11 mouse cellular contexts compared by ENCODE assay signal in genomic region chr14:20768581-20768980, GRCm38 (mm10). TPM values are rescaled to one million over a fixed set of nuclear protein-coding genes. Genes with fewer than 3 reads are reported as not detected.
A peak's percentile ranks its signal among the peaks of the same experiment; 100 is the strongest.
DNase-seq lines count a peak whose midpoint lies in the region; ATAC-seq and TF ChIP-seq lines count a peak whose summit lies in the region.
"Had no signal": no experiment of that assay in that cellular context is flagged by ENCODE, and none has a peak within 500 bp of the region (broad histone marks: within the 10 kb centered on the region; RNA-seq: fewer than 3 reads in every experiment).

No protein-coding gene starts in this region.

- ATAC-seq in intestine, embryonic 14.5 days (replicated peaks; ENCODE audit: low FRiP score, low TSS enrichment, low read depth), result no peak
- ATAC-seq in intestine, postnatal 0 days, result no peak
- peak; percentile 83 for ATAC-seq in lung, embryonic 14.5 days (ENCODE audit: insufficient read depth)
- ATAC-seq in erythroblast, adult 5-6 weeks (replicated peaks; ENCODE audit: low FRiP score, poor library complexity, severe bottlenecking), result no peak
- ATAC-seq: liver, embryonic 12.5 days had no signal

- no peak overlapping the region for H3K4me2 ChIP-seq in intestine, embryonic 14.5 days (ENCODE audit: low read length)
- no peak overlapping the region for H3K4me2 ChIP-seq in intestine, postnatal 0 days (replicated peaks; ENCODE audit: low read depth)
- H3K4me2 ChIP-seq in lung, embryonic 14.5 days, result no peak overlapping the region
- H3K4me2 ChIP-seq: liver, embryonic 12.5 days had no signal

- H3K4me1 ChIP-seq in intestine, embryonic 14.5 days (replicated peaks; ENCODE audit: control insufficient read depth, insufficient read depth, low read length), result no peaks in the 10 kb centered on the region
- 0 out of 2 replicates have a peak, but pooled peaks cover 2% of the 10 kb centered on the region for H3K4me1 ChIP-seq in intestine, postnatal 0 days (replicated peaks; ENCODE audit: control insufficient read depth, insufficient read depth, low read length)
- peaks cover 58% of the 10 kb centered on the region for H3K4me1 ChIP-seq in heart, embryonic 10.5 days
- 0 out of 2 replicates have a peak, but pooled peaks cover 2% of the 10 kb centered on the region for H3K4me1 ChIP-seq in lung, embryonic 14.5 days (ENCODE audit: insufficient read depth)
- H3K4me1 ChIP-seq: liver, embryonic 12.5 days had no signal

- H3K9me3 ChIP-seq in intestine, embryonic 14.5 days (ENCODE audit: control insufficient read depth, low read length), result no peaks in the 10 kb centered on the region
- H3K9me3 ChIP-seq in intestine, postnatal 0 days (ENCODE audit: control insufficient read depth), result no peaks in the 10 kb centered on the region
- no peaks in the 10 kb centered on the region for H3K9me3 ChIP-seq in heart, embryonic 10.5 days
- no peaks in the 10 kb centered on the region for H3K9me3 ChIP-seq in lung, embryonic 14.5 days (ENCODE audit: low read depth, low read length)
- H3K9me3 ChIP-seq: liver, embryonic 12.5 days had no signal

- H3K27me3 ChIP-seq in intestine, embryonic 14.5 days (replicated peaks; ENCODE audit: control insufficient read depth, insufficient read depth, low read length), result no peaks in the 10 kb centered on the region
- no peaks in the 10 kb centered on the region for H3K27me3 ChIP-seq in intestine, postnatal 0 days (replicated peaks; ENCODE audit: control insufficient read depth, insufficient read depth, low read length)
- H3K27me3 ChIP-seq in heart, embryonic 10.5 days (ENCODE audit: insufficient read depth, poor library complexity, severe bottlenecking), result no peaks in the 10 kb centered on the region
- H3K27me3 ChIP-seq in lung, embryonic 14.5 days (ENCODE audit: insufficient read depth, low read length), result no peaks in the 10 kb centered on the region
- H3K27me3 ChIP-seq: liver, embryonic 12.5 days had no signal

- H3K4me3 ChIP-seq in intestine, embryonic 14.5 days (ENCODE audit: low read depth, low read length), result no peak overlapping the region
- no peak overlapping the region for H3K4me3 ChIP-seq in intestine, postnatal 0 days (ENCODE audit: low read depth, low read length)
- peak overlapping the region; percentile 20; the same call in 1 of the 2 replicates for H3K4me3 ChIP-seq in heart, embryonic 10.5 days
- H3K4me3 ChIP-seq in lung, embryonic 14.5 days (ENCODE audit: low read depth, low read length), result no peak overlapping the region
- H3K4me3 ChIP-seq: liver, embryonic 12.5 days had no signal

- H3K9ac ChIP-seq in intestine, embryonic 14.5 days (ENCODE audit: low read length), result no peak overlapping the region
- no peak overlapping the region for H3K9ac ChIP-seq in intestine, postnatal 0 days (ENCODE audit: low read depth, low read length)
- no peak overlapping the region for H3K9ac ChIP-seq in lung, embryonic 14.5 days
- H3K9ac ChIP-seq: liver, embryonic 12.5 days had no signal

- H3K36me3 ChIP-seq in intestine, embryonic 14.5 days (ENCODE audit: control insufficient read depth, insufficient read depth, low read length), result peaks cover 46% of the 10 kb centered on the region
- H3K36me3 ChIP-seq in intestine, postnatal 0 days (ENCODE audit: control insufficient read depth, insufficient read depth), result peaks cover 30% of the 10 kb centered on the region
- H3K36me3 ChIP-seq in heart, embryonic 10.5 days, result peaks cover 63% of the 10 kb centered on the region
- H3K36me3 ChIP-seq in lung, embryonic 14.5 days (ENCODE audit: insufficient read depth), result peaks cover 48% of the 10 kb centered on the region

- TF ChIP-seq CTCF in intestine, postnatal 0 days (IDR thresholded peaks at IDR 0.05; ENCODE audit: low read depth), result no peak
- no peak for TF ChIP-seq CTCF in lung, embryonic 14.5 days (IDR thresholded peaks at IDR 0.05; ENCODE audit: low read depth)

- peak overlapping the region; percentile 70 for H3K27ac ChIP-seq in intestine, embryonic 14.5 days (ENCODE audit: low read depth)
- H3K27ac ChIP-seq in intestine, postnatal 0 days (ENCODE audit: low read depth, low read length), result no peak overlapping the region
- H3K27ac ChIP-seq in heart, embryonic 10.5 days, result peak overlapping the region; percentile 84
- H3K27ac ChIP-seq in lung, embryonic 14.5 days (ENCODE audit: low read depth), result peak overlapping the region; percentile 78; the same call in 1 of the 2 replicates
- H3K27ac ChIP-seq: kidney, postnatal 0 days; liver, embryonic 12.5 days had no signal

- no peak for DNase-seq in intestine, embryonic 14.5 days (ENCODE audit: low spot score)
- DNase-seq in Muller cell, postnatal 12 days (ENCODE audit: inconsistent ontology term), result peak; percentile 92
- DNase-seq in heart, embryonic 10.5 days (ENCODE audit: low spot score), result peak; percentile 92
- DNase-seq in lung, embryonic 14.5 days, result peak; percentile 80
- no peak for DNase-seq in c-Kit-positive CD71-positive TER-119-positive erythroid progenitor cells, embryonic 14.5 days (ENCODE audit: low spot score)
- DNase-seq in embryo, embryonic 9.5 days (ENCODE audit: extremely low spot score), result no peak
- DNase-seq: cerebellum, adult 9-10 months had no signal

- 57% methylated on average over 5 of the region's 5 CpGs for WGBS in intestine, embryonic 14.5 days
- 66% methylated on average over 5 of the region's 5 CpGs for WGBS in intestine, postnatal 0 days
- WGBS in heart, embryonic 10.5 days, result 31% methylated on average over 5 of the region's 5 CpGs
- 43% methylated on average over 5 of the region's 5 CpGs for WGBS in lung, embryonic 14.5 days

RNA-seq across cellular contexts. Expression of gene Camk2g, which starts 25.3 kb away (rescaled TPM):
- 47.6 and 53.3 TPM in 2 replicates for polyA plus RNA-seq in intestine, embryonic 14.5 days (2014; fragmentation: Nextera tagmentation; extraction: Ambion mirVana)
- polyA plus RNA-seq in intestine, postnatal 0 days (2015; fragmentation: Nextera tagmentation; extraction: Ambion mirVana), result 27.6 and 37.7 TPM in 2 replicates
- 60.6 and 65.3 TPM in 2 replicates for polyA plus RNA-seq in heart, embryonic 10.5 days (2016; fragmentation: Nextera tagmentation; extraction: Ambion mirVana)
- polyA plus RNA-seq in lung, embryonic 14.5 days (2014; fragmentation: Nextera tagmentation; extraction: Ambion mirVana), result 46.3 and 46.6 TPM in 2 replicates
- total RNA-seq in erythroblast, adult 5-6 weeks (2015; ENCODE audit: low replicate concordance), result 4.0 and 9.8 TPM in 2 replicates
- 12.7 and 14.6 TPM in 2 replicates for total RNA-seq in erythroblast, adult 5-6 weeks (2017; ENCODE audit: low replicate concordance)

RNA-seq across cellular contexts. Expression of gene Ndst2, which starts 34.2 kb away (rescaled TPM):
- polyA plus RNA-seq in intestine, embryonic 14.5 days (2014; fragmentation: Nextera tagmentation; extraction: Ambion mirVana), result 29.2 and 29.6 TPM in 2 replicates
- 9.8 and 12.4 TPM in 2 replicates for polyA plus RNA-seq in intestine, postnatal 0 days (2015; fragmentation: Nextera tagmentation; extraction: Ambion mirVana)
- polyA plus RNA-seq in heart, embryonic 10.5 days (2016; fragmentation: Nextera tagmentation; extraction: Ambion mirVana), result 17.5 and 19.7 TPM in 2 replicates
- 32.4 and 35.6 TPM in 2 replicates for polyA plus RNA-seq in lung, embryonic 14.5 days (2014; fragmentation: Nextera tagmentation; extraction: Ambion mirVana)
- 69.8 and 80.1 TPM in 2 replicates for total RNA-seq in erythroblast, adult 5-6 weeks (2015; ENCODE audit: low replicate concordance)
- 25.0 and 32.7 TPM in 2 replicates for total RNA-seq in erythroblast, adult 5-6 weeks (2017; ENCODE audit: low replicate concordance)

Comparison
In these comparisons a context has a peak if more than half of its experiments do, and no peak if none do; other contexts are left out.
1. DNase-seq: peak in Muller cell, postnatal 12 days (single experiment), heart, embryonic 10.5 days (single experiment) and lung, embryonic 14.5 days (single experiment); none in intestine, embryonic 14.5 days (single experiment), c-Kit-positive CD71-positive TER-119-positive erythroid progenitor cells, embryonic 14.5 days (single experiment) and embryo, embryonic 9.5 days (single experiment).